Mouse (Mus musculus) gastrocnemius, adult 18-20 months (tissue): ENCODE measurements around the gene Klf17. TPM values are rescaled to one million over a fixed set of nuclear protein-coding genes. Genes with fewer than 3 reads are reported as not detected.

ENCODE experiments used
- total RNA-seq, 2 experiments: library from RNA; stranded (reverse); gene quantifications; 2 replicates each; pipeline ENCODE4 v1.2.3; 2021

Gene Klf17
- total RNA-seq, 2 experiments from 2014 or later: not detected

Other genes with a start within 250 kb of the Klf17 start
- gene Eri3, start 215.3 kb downstream of the Klf17 start, total RNA-seq: 100 to 1,000 TPM in 1 of 2 experiments, 10 to 100 TPM in 1; 92.1 to 105 TPM
- gene Dmap1, start 83.4 kb downstream of the Klf17 start, total RNA-seq: 10 to 100 TPM; 14.9 to 15.7 TPM
- not detected for gene Gm12845, start 41.2 kb downstream of the Klf17 start, total RNA-seq
- 1 to 10 TPM; 5.7 to 6.0 TPM for gene Slc6a9, start 68.9 kb upstream of the Klf17 start, total RNA-seq
- under 1 TPM in 1 of 2 experiments, not detected in 1; 0.52 TPM for gene Ccdc24, start 106.9 kb upstream of the Klf17 start, total RNA-seq
- gene B4galt2, start 117.8 kb upstream of the Klf17 start, total RNA-seq: 1 to 10 TPM; 1.8 to 2.0 TPM
- gene Atp6v0b, start 121.7 kb upstream of the Klf17 start, total RNA-seq: 10 to 100 TPM; 82.2 to 83.6 TPM
- 1 to 10 TPM; 3.1 to 3.2 TPM for gene Dph2, start 126.4 kb upstream of the Klf17 start, total RNA-seq
- gene Ipo13, start 149.4 kb upstream of the Klf17 start, total RNA-seq: 100 to 1,000 TPM; 262 to 289 TPM
- under 1 TPM; 0.19 to 0.27 TPM for gene Artn, start 164.1 kb upstream of the Klf17 start, total RNA-seq